Mouse (Mus musculus) cerebellum, postnatal 10 days (tissue): ENCODE measurements around the gene Psap.

Experiments
- DNase-seq, 2 experiments: peaks; one replicate each; pipeline ENCODE4 v3.0.0; 2021; ENCODE audit warnings: mixed read lengths in 2 of 2

Gene Psap

GRCm38 (mm10) chr10:60265252-60265651 lies 12.2 kb upstream of the Psap start:
- peak; percentile 63 to 65 for DNase-seq

DNA sequence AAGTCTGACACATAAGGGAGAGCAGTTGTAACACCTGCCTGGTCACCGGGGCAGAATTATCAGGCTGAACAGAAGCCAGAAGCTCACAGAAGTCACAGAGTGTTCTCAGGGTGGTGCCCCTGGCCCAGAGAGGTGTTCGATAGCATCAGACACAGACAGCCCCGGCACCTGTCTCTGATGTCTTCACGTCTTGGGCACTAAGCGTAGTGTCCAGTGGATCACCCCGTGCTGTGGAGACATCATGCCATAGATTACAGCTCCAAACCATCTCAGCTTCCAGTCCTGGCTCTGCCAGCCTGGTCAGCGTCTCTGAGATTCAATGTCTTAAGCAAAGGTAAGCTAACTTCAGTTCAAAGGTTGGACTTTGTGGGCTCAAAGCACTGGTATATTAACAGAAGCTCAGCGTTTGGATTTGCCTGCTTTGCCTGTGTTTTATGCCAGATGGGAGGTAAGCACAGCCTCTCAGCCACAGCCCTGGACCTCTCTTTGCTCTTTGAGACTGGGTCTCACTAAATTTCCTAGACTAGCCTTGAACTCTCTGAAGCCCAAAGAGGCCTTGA lies 10.5 kb upstream of the Psap start:
- no peak for DNase-seq

DNA sequence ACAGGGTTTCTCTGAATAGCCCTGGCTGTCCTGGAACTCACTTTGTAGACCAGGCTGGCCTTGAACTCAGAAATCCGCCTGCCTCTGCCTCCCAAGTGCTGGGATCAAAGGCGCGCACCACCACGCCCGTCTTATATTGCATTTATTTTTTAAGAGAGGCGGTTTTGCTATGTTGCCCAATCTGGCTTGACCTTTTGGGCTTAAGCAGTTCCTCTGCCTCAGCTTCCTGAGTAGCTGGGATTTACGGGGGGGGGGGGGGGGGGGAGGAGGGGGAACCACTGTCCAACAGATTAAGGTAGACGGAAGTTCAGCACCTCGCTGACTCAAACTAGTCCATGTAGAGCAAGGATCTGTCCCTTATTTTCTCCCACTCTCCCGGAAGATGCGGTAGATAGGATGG lies 8.7 kb upstream of the Psap start:
- DNase-seq = no peak

- DNase-seq = peak in 1 of 2 experiments; percentile 47
These were observed 8.0 kb upstream of the Psap start for GRCm38 (mm10) chr10:60269141-60270064.

DNA sequence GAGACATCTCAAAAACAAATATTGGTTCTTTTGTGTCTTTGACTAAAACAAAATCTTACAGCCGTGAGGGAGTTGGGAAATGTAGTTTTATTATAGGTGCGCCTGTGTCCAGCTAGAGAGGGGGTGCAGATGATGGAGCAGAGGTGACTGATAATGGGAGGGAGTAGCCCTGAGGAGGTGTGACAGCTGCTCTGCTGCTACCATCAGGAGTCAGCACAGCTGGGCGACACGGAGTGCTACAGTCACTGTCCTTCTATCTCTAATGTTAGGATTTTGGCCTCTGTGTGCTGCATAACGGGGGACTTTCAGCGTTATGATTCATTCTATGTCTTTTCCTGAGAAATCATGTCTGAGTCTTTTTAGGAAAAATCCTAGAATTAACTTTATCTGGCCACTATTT lies 6.4 kb upstream of the Psap start:
- no peak for DNase-seq

GRCm38 (mm10) chr10:60272241-60272640 lies 5.2 kb upstream of the Psap start:
- no peak for DNase-seq

DNA sequence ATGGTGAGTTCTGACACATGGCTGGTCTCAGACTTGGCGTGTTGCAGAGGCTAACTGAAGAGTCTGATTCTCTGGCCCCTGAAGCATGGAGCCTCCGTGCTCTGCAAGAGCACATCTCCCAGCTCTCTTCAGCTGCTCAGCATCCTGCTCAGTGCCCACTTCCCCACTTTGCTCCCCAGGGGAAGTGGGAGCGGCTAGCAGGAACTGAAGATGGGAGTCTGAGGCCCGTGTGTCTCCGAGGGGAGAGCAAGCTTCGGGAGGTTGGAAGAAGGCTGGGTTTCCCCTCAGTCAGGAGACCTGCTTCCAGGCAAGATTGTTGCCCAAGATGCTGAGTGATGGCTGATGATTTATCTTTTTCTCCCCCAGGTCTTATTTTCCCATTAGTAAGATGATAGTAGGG lies 4.0 kb upstream of the Psap start:
- no peak for DNase-seq

GRCm38 (mm10) chr10:60278006-60278399 lies 576 bp downstream of the Psap start:
- no peak for DNase-seq

GRCm38 (mm10) chr10:60278786-60279185 lies 1.4 kb downstream of the Psap start:
- DNase-seq = no peak

- DNase-seq = peak; percentile 48 to 51
These were observed 2.0 kb downstream of the Psap start for GRCm38 (mm10) chr10:60279290-60279940.

DNA sequence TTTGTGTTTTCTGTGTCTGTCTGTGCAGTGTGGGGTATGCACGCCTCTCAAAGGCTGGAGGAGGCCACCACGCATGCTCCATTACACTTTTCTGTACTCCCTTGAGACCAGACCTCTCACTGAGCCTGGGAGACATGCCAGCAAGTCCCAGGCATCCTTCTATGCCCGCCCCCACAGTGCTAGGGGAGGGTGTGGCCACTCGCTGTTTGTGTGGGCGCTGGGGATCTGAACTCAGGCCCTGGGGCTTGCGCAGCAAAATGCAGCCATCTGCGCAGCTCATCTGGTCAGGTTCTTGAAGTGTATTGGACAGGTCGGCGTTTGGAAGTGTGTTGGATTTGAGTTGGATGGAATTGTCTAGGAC lies 2.5 kb downstream of the Psap start:
- peak in 1 of 2 experiments; percentile 59 for DNase-seq

GRCm38 (mm10) chr10:60280353-60280752 lies 2.9 kb downstream of the Psap start:
- DNase-seq = no peak

GRCm38 (mm10) chr10:60281571-60282050 lies 4.2 kb downstream of the Psap start:
- DNase-seq = no peak

- DNase-seq = no peak
These were observed 4.9 kb downstream of the Psap start for GRCm38 (mm10) chr10:60282116-60283014.

DNA sequence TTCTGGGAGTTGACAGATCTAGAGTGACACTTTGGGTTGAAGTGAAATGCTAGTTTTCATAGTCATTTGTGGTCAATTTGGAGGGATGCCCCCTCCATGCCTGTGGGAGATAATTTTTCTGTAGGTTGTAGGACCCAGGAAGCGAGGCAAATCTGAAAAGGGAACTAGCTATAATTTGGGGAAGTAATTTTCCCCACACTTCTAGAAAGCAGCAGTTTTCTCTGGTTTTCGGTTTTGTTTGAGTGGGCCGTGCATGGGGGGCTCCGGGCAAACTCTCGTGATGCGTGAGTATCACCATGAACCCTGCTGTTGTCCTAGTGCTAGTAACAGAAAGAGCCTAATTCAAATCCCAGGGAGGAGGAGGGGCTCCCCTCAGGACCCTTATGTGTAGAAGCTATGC lies 6.8 kb downstream of the Psap start:
- DNase-seq = no peak

GRCm38 (mm10) chr10:60284676-60285111 lies 7.3 kb downstream of the Psap start:
- DNase-seq = no peak

- DNase-seq = no peak
These were observed 7.8 kb downstream of the Psap start for GRCm38 (mm10) chr10:60285183-60285582.

DNA sequence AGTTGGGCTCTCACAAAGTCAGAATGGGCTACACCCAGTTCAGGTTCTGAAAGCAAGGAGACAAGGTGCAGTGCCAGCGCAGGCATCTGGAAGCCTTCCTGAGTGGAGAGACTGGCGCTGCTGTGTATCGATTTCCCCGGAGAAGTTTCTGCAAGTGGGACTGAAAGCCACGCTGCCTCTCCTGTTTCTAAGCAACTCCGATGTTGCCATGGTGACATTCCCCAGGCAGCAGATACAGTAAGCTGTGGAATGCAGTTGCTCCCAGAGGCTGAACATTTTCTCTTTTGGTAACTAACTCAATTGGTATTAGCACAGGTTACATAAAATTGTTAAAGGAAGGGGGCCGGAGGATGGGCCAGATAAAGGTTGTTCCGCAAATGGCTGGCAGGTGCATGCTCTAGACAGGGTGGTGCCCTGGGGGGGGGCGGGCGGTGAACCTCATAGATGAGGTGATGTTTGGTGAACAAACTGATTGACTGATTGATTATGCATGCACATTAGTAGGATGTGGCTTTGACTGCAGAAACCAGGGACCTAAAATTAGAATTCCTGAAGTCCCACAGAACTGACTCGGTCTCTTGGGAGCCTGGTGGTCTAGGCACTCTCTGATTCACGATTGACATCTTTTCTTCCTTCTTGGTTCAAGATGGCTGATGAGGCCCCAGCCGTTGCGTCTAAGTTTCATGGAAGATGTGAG lies 8.4 kb downstream of the Psap start:
- DNase-seq = peak; percentile 56 to 66

DNA sequence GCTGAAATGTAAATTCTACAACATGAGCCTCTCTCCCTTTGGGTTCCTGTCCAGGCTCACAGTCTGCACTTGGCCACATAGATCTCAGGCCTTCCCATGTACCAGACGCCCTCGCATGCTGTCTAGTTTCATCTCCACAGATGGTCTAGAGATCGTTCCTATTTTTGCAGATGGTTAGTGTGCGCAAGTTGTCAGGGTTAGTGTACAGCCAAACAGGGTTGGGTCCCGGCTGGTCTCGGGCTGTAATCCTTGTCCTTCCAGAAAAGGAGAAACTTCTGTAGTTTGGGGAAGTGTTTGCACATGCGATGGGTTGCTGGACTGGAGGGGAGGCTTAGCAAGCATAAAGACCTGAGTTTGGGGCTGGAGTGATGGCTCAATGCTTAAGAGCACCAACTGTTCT lies 9.1 kb downstream of the Psap start:
- DNase-seq = no peak

- no peak for DNase-seq
These were observed 9.7 kb downstream of the Psap start for GRCm38 (mm10) chr10:60287161-60287560.

GRCm38 (mm10) chr10:60287726-60288125 lies 10.3 kb downstream of the Psap start:
- no peak for DNase-seq

DNA sequence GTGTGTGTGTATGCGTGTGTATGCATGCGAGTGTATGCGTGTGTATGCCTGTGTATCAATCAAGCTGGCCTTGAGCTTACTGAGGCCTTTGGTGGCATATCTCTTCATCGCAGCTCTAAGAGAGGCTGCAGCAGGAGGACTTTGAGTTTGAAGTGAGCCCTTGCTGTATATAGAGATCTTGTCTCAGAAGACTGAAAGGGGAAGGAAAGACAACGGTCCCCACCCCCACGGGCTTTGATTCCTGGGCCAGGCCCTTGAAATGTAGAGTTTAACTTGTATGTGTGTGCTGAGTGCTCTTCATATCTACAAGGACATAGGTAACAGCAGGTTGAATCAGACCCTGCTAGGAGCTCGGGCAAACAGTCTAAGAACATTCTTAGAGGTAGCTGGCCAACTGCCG lies 11.8 kb downstream of the Psap start:
- no peak for DNase-seq
